Mouse (Mus musculus): ENCODE results near the gene Ssbp4. TPM values are rescaled to one million over a fixed set of nuclear protein-coding genes. Genes with fewer than 3 reads are reported as not detected.

The Ssbp4 gene
- polyA plus RNA-seq, 1 experiment from 2014 or later = 173 TPM

- no peaks in the 10 kb centered on the region for H3K9me3 ChIP-seq (ENCODE audit: control insufficient read depth, low read length)
- H3K4me1 ChIP-seq (replicated peaks; ENCODE audit: control insufficient read depth, insufficient read depth, low read length) = peaks cover 47% of the 10 kb centered on the region
- WGBS = 25% methylated on average over 1 of the region's 1 CpGs
- ATAC-seq (replicated peaks; ENCODE audit: low FRiP score) (no peak), DNase-seq (ENCODE audit: low spot score) (no peak)
- H3K27ac ChIP-seq (ENCODE audit: low read depth, low read length) = no peak overlapping the region
- H3K4me3 ChIP-seq (ENCODE audit: low read depth, low read length) = no peak overlapping the region
- no peak overlapping the region for H3K9ac ChIP-seq (ENCODE audit: low read depth, low read length)
- no peaks in the 10 kb centered on the region for H3K36me3 ChIP-seq (ENCODE audit: control insufficient read depth, insufficient read depth, low read length)
- no peak overlapping the region for H3K4me2 ChIP-seq
- no peaks in the 10 kb centered on the region for H3K27me3 ChIP-seq (replicated peaks; ENCODE audit: control insufficient read depth, insufficient read depth, low read length)
These were observed 5.1 kb upstream of the Ssbp4 start for GRCm38 (mm10) chr8:70613763-70614162.

GRCm38 (mm10) chr8:70611849-70612248, 3.2 kb upstream of the Ssbp4 start:
- H3K27ac ChIP-seq (ENCODE audit: low read depth, low read length) = peak overlapping the region; percentile 99
- peak overlapping the region; percentile 92 for H3K4me3 ChIP-seq (ENCODE audit: low read depth, low read length)
- DNase-seq (ENCODE audit: low spot score) = peak; percentile 86
- H3K36me3 ChIP-seq (ENCODE audit: control insufficient read depth, insufficient read depth, low read length) = no peaks in the 10 kb centered on the region
- ATAC-seq (replicated peaks; ENCODE audit: low FRiP score) = peak; percentile 32; the same call in 1 of the 2 replicates
- H3K9ac ChIP-seq (ENCODE audit: low read depth, low read length) = peak overlapping the region; percentile 85
- no peaks in the 10 kb centered on the region for H3K27me3 ChIP-seq (replicated peaks; ENCODE audit: control insufficient read depth, insufficient read depth, low read length)
- no peaks in the 10 kb centered on the region for H3K9me3 ChIP-seq (ENCODE audit: control insufficient read depth, low read length)
- WGBS = under 1% methylated on average over 6 of the region's 6 CpGs
- H3K4me1 ChIP-seq (replicated peaks; ENCODE audit: control insufficient read depth, insufficient read depth, low read length) = peaks cover 37% of the 10 kb centered on the region
- H3K4me2 ChIP-seq = peak overlapping the region; percentile 100

- Histone ChIP-seq H3K9me3 (ENCODE audit: control insufficient read depth, low read length) (no peaks in the 10 kb centered on the region), H3K27ac (ENCODE audit: low read depth, low read length) (peak overlapping the region; percentile 99), H3K4me2 (peak overlapping the region; percentile 100), H3K9ac (ENCODE audit: low read depth, low read length) (peak overlapping the region; percentile 85), H3K4me1 (replicated peaks; ENCODE audit: control insufficient read depth, insufficient read depth, low read length) (peaks cover 38% of the 10 kb centered on the region), H3K27me3 (replicated peaks; ENCODE audit: control insufficient read depth, insufficient read depth, low read length) (no peaks in the 10 kb centered on the region), H3K36me3 (ENCODE audit: control insufficient read depth, insufficient read depth, low read length) (no peaks in the 10 kb centered on the region), H3K4me3 (ENCODE audit: low read depth, low read length) (peak overlapping the region; percentile 92)
- ATAC-seq (replicated peaks; ENCODE audit: low FRiP score) (peak; percentile 38), DNase-seq (ENCODE audit: low spot score) (peak; percentile 93)
- WGBS = under 1% methylated on average over 54 of the region's 54 CpGs
These were observed 2.4 kb upstream of the Ssbp4 start for GRCm38 (mm10) chr8:70610796-70611771.

- DNase-seq (ENCODE audit: low spot score) (peak; percentile 91), ATAC-seq (replicated peaks; ENCODE audit: low FRiP score) (peak; percentile 47)
- H3K9ac ChIP-seq (ENCODE audit: low read depth, low read length) = peak overlapping the region; percentile 98
- H3K27ac ChIP-seq (ENCODE audit: low read depth, low read length) = peak overlapping the region; percentile 99
- no peaks in the 10 kb centered on the region for H3K27me3 ChIP-seq (replicated peaks; ENCODE audit: control insufficient read depth, insufficient read depth, low read length)
- peak overlapping the region; percentile 92 for H3K4me3 ChIP-seq (ENCODE audit: low read depth, low read length)
- H3K36me3 ChIP-seq (ENCODE audit: control insufficient read depth, insufficient read depth, low read length) = no peaks in the 10 kb centered on the region
- no peaks in the 10 kb centered on the region for H3K9me3 ChIP-seq (ENCODE audit: control insufficient read depth, low read length)
- H3K4me2 ChIP-seq = peak overlapping the region; percentile 100
- H3K4me1 ChIP-seq (replicated peaks; ENCODE audit: control insufficient read depth, insufficient read depth, low read length) = peaks cover 36% of the 10 kb centered on the region
- 1% methylated on average over 44 of the region's 45 CpGs for WGBS
These were observed 1.4 kb upstream of the Ssbp4 start for GRCm38 (mm10) chr8:70609849-70610795.

GRCm38 (mm10) chr8:70609368-70609848, 736 bp upstream of the Ssbp4 start:
- no peaks in the 10 kb centered on the region for H3K36me3 ChIP-seq (ENCODE audit: control insufficient read depth, insufficient read depth, low read length)
- peaks cover 36% of the 10 kb centered on the region for H3K4me1 ChIP-seq (replicated peaks; ENCODE audit: control insufficient read depth, insufficient read depth, low read length)
- under 1% methylated on average over 39 of the region's 39 CpGs for WGBS

GRCm38 (mm10) chr8:70607898-70608748, 549 bp downstream of the Ssbp4 start:
- WGBS = under 1% methylated on average over 84 of the region's 84 CpGs
- peak; percentile 27 for ATAC-seq (replicated peaks; ENCODE audit: low FRiP score)
- DNase-seq (ENCODE audit: low spot score) = peak; percentile 80

More at GRCm38 (mm10) chr8:70609368-70609848, 736 bp upstream of the Ssbp4 start:
- peak overlapping the region; percentile 100 for H3K4me2 ChIP-seq
- H3K4me3 ChIP-seq (ENCODE audit: low read depth, low read length) = peak overlapping the region; percentile 92
- peak overlapping the region; percentile 98 for H3K9ac ChIP-seq (ENCODE audit: low read depth, low read length)
- DNase-seq (ENCODE audit: low spot score) = no peak
- no peaks in the 10 kb centered on the region for H3K9me3 ChIP-seq (ENCODE audit: control insufficient read depth, low read length)
- ATAC-seq (replicated peaks; ENCODE audit: low FRiP score) = peak; percentile 50
- no peaks in the 10 kb centered on the region for H3K27me3 ChIP-seq (replicated peaks; ENCODE audit: control insufficient read depth, insufficient read depth, low read length)
- H3K27ac ChIP-seq (ENCODE audit: low read depth, low read length) = peak overlapping the region; percentile 99

GRCm38 (mm10) chr8:70607603-70607897, 1.1 kb downstream of the Ssbp4 start:
- peak overlapping the region; percentile 92 for H3K4me3 ChIP-seq (ENCODE audit: low read depth, low read length)
- H3K27me3 ChIP-seq (replicated peaks; ENCODE audit: control insufficient read depth, insufficient read depth, low read length) = no peaks in the 10 kb centered on the region
- peaks cover 36% of the 10 kb centered on the region for H3K4me1 ChIP-seq (replicated peaks; ENCODE audit: control insufficient read depth, insufficient read depth, low read length)
- peak overlapping the region; percentile 100 for H3K4me2 ChIP-seq
- no peaks in the 10 kb centered on the region for H3K9me3 ChIP-seq (ENCODE audit: control insufficient read depth, low read length)
- no peak for ATAC-seq (replicated peaks; ENCODE audit: low FRiP score)
- WGBS = 18% methylated on average over 6 of the region's 6 CpGs
- no peak for DNase-seq (ENCODE audit: low spot score)
- peak overlapping the region; percentile 99 for H3K27ac ChIP-seq (ENCODE audit: low read depth, low read length)
- peaks cover 7% of the 10 kb centered on the region for H3K36me3 ChIP-seq (ENCODE audit: control insufficient read depth, insufficient read depth, low read length)
- peak overlapping the region; percentile 98 for H3K9ac ChIP-seq (ENCODE audit: low read depth, low read length)

More at GRCm38 (mm10) chr8:70607898-70608748, 549 bp downstream of the Ssbp4 start:
- Histone ChIP-seq H3K9ac (ENCODE audit: low read depth, low read length) (peak overlapping the region; percentile 98), H3K36me3 (ENCODE audit: control insufficient read depth, insufficient read depth, low read length) (0 out of 2 replicates have a peak, but pooled peaks cover 3% of the 10 kb centered on the region), H3K9me3 (ENCODE audit: control insufficient read depth, low read length) (no peaks in the 10 kb centered on the region), H3K27ac (ENCODE audit: low read depth, low read length) (peak overlapping the region; percentile 99), H3K4me3 (ENCODE audit: low read depth, low read length) (peak overlapping the region; percentile 92), H3K4me1 (replicated peaks; ENCODE audit: control insufficient read depth, insufficient read depth, low read length) (peaks cover 36% of the 10 kb centered on the region), H3K4me2 (peak overlapping the region; percentile 100), H3K27me3 (replicated peaks; ENCODE audit: control insufficient read depth, insufficient read depth, low read length) (no peaks in the 10 kb centered on the region)
